Mouse (Mus musculus) lung, adult 2 months (tissue): Measurements from ENCODE around the gene Myo3a.
"Not testable (repeated sequence)": the region's sequence is repeated elsewhere in the genome, so short reads cannot be mapped to it uniquely, and the experiment has no call there.

ENCODE experiments used
- CTCF ChIP-seq: fragments of 200-500 bp; IDR thresholded peaks from 2 replicates; pipeline ENCODE4 v1.5.1; 2011; ENCODE audit warnings: mild to moderate bottlenecking, low read length, control low read depth; ENCODE audit not compliant: insufficient read depth
- POLR2A ChIP-seq: fragments of 200-500 bp; IDR thresholded peaks from 2 replicates; pipeline ENCODE4 v1.6.1; 2011; ENCODE audit warnings: low read depth, mild to moderate bottlenecking, control low read depth, low read length, borderline replicate concordance; ENCODE audit errors: extremely low read depth

- not testable (repeated sequence) for TF ChIP-seq CTCF, POLR2A
Measured at GRCm38 (mm10) chr2:22588170-22588541, 360.9 kb downstream of the Myo3a start.
